Mouse (Mus musculus) 416B (cell line): ENCODE results near the gene Baiap2l2.
"Not testable (repeated sequence)": the region's sequence is repeated elsewhere in the genome, so short reads cannot be mapped to it uniquely, and the experiment has no call there.

Experiments used
- DNase-seq: peaks from one replicate; pipeline ENCODE4 v3.0.0; 2011; ENCODE audit warnings: low read depth

The Baiap2l2 gene

GRCm38 (mm10) chr15:79261095-79261725, 24.1 kb downstream of the Baiap2l2 start:
- no peak for DNase-seq

- DNase-seq = no peak
Observed at GRCm38 (mm10) chr15:79258521-79258920, 26.8 kb downstream of the Baiap2l2 start.

GRCm38 (mm10) chr15:79254661-79255060, 30.7 kb downstream of the Baiap2l2 start, which contains the start of gene Slc16a8:
Gene Slc16a8, minus strand, starts transcription at chr15:79254761.
- no peak for DNase-seq

GRCm38 (mm10) chr15:79252580-79252979, 32.8 kb downstream of the Baiap2l2 start:
- no peak for DNase-seq

GRCm38 (mm10) chr15:79251781-79252491, 33.4 kb downstream of the Baiap2l2 start:
- DNase-seq = no peak

- DNase-seq = no peak
Observed at GRCm38 (mm10) chr15:79251168-79251567, 34.2 kb downstream of the Baiap2l2 start.

- DNase-seq = no peak
Observed at GRCm38 (mm10) chr15:79250236-79250635, 35.1 kb downstream of the Baiap2l2 start.

GRCm38 (mm10) chr15:79245321-79245720, 40.0 kb downstream of the Baiap2l2 start:
- no peak for DNase-seq

- no peak for DNase-seq
Observed at GRCm38 (mm10) chr15:79244071-79244893, 41.1 kb downstream of the Baiap2l2 start.

GRCm38 (mm10) chr15:79243234-79244042, 41.9 kb downstream of the Baiap2l2 start:
- peak; percentile 95 for DNase-seq

- DNase-seq = no peak
Observed at GRCm38 (mm10) chr15:79242574-79243233, 42.6 kb downstream of the Baiap2l2 start.

GRCm38 (mm10) chr15:79238036-79238435, 47.3 kb downstream of the Baiap2l2 start:
- DNase-seq = no peak

- no peak for DNase-seq
Observed at GRCm38 (mm10) chr15:79235268-79235667, 50.1 kb downstream of the Baiap2l2 start.

GRCm38 (mm10) chr15:79229058-79229821, 56.1 kb downstream of the Baiap2l2 start, which contains the start of the genes Pick1 and Gm49486:
Gene Pick1, plus strand, starts transcription at chr15:79229173.
Gene Gm49486, plus strand, starts transcription at chr15:79229391.
- peak; percentile 86 for DNase-seq

- DNase-seq = not testable (repeated sequence)
Observed at GRCm38 (mm10) chr15:79225780-79226179, 59.6 kb downstream of the Baiap2l2 start.

GRCm38 (mm10) chr15:79224685-79225084, 60.7 kb downstream of the Baiap2l2 start:
- DNase-seq = peak; percentile 86

GRCm38 (mm10) chr15:79223641-79224040, 61.7 kb downstream of the Baiap2l2 start:
- no peak for DNase-seq

- DNase-seq = no peak
Observed at GRCm38 (mm10) chr15:79219572-79219971, 65.8 kb downstream of the Baiap2l2 start.

- DNase-seq = no peak
Observed at GRCm38 (mm10) chr15:79216191-79216590, 69.1 kb downstream of the Baiap2l2 start.

- no peak for DNase-seq
Observed at GRCm38 (mm10) chr15:79213591-79213990, 71.7 kb downstream of the Baiap2l2 start.
